Mouse (Mus musculus) frontal cortex, postnatal 25 days (tissue): ENCODE measurements around the gene Aqp8.

Experiments
- DNase-seq, 2 experiments: peaks; one replicate each; pipeline ENCODE4 v3.0.0; 2022; ENCODE audit warnings: low spot score in 2 of 2

Gene Aqp8

GRCm38 (mm10) chr7:123462070-123462501, at the start of gene Aqp8:
Gene Aqp8, plus strand, starts transcription at chr7:123462291.
- no peak for DNase-seq

DNA sequence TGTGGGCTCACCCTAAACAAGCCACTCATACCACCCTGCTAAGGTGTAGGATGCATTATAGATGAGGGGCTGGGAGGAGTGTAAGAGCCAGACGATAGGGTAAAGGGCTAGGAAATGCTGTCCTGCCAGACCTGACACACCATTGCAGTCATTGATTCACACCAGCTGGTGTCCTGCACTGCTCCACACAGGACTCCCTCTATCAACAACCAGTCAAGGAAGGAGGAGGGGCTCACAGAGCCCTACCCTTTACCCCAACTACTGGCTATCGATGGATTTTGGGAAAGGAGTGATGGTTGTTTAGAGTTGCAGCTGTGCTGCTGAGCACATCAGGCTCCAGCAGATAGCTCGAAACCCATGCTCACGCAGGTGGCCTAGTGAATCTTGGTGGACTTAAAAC, 45.3 kb upstream of the Aqp8 start:
- no peak for DNase-seq

DNA sequence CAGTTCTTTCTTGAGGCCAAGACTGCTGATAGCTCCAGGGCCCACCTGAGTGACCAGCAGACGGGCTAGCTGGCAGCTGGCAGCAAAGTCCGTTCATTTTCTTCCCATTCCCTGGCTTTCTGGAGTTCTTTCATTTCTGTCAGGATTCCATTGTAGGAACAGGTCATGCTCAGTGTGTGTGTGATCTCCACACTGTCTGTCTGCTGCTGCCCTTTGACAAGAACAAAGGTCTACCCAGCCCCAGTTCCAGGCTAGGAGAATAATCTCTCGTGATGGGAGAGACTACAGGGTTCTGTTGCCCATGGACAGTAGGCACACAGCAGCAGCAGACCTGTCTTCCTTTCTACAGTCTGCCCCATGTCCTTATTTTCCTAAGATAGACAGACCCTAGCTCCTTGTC, 44.4 kb upstream of the Aqp8 start:
- DNase-seq = no peak

GRCm38 (mm10) chr7:123419984-123420383, 42.1 kb upstream of the Aqp8 start:
- DNase-seq = no peak

DNA sequence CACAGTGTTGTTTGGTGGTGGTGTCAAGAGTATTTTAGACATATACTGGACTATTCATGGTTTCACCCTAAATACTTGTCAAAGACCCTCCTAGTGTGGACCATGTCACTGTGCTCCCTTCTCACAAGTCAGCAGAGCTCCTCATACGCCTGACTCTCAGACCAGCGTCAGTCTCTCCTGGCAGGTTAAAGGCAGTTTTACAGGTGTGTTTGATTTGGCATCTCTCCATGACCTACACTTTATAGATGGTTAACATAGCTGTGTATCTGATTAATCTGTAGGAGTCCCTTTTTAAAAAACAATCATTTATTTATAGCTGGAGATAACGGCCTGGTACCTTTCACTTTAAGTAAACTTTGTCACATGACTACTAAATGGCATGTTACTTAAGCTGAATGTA, 40.1 kb upstream of the Aqp8 start:
- no peak for DNase-seq

GRCm38 (mm10) chr7:123424281-123424680, 37.8 kb upstream of the Aqp8 start:
- no peak for DNase-seq

GRCm38 (mm10) chr7:123425134-123425757, 36.8 kb upstream of the Aqp8 start:
- no peak for DNase-seq

DNA sequence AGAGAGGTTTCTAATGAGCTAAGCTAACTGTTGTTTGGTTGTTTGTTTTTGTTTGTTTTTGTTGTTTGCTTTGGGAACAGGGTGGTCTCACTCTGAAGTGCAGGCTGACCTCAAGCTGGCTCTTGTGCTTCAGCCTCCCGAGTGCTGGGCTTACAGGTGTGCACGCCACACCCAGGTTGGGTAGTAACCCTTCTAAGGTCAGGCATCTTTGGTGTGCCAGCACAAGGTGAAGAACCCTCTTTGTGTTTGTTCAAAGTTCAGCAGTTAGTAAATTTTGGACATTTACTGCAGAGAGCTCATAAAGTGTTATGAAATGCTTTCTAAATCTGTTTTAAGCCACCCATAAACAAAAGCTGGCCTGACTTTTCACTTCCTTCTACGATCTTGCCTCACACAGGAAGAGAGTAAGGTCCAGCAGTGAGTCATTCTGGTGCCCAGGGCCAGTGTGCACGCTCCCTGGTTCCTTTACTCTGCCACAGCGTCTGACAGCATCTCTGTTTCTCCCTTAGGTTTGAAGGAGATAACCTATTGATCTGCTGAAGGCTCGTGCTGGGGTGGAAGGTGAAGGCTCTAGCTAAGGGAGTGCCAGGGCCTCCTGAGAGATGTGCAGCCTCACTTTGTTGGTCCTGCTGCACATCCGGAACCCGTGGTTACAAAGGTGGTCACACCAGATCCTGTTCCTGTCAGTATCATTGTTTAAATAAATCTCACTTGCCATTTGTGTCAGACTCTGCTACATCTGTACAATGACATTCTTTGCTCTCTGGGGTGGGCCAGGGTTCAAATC, 32.3 kb upstream of the Aqp8 start:
- DNase-seq = no peak

DNA sequence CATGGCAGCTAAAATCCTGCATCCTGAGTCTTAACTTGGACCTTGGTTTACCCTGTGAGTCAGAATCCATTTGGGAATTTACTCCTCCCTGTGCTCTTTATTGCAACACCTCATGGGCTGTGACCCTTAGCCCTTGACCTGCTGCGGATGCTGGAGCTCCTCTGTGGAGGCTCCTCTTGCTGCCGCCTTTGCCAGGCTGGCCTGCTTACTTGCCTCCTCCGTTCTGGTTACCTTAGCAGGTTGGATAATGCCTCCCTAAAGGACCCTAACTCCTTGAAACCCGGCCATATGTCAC, 31.7 kb upstream of the Aqp8 start:
- no peak for DNase-seq

DNA sequence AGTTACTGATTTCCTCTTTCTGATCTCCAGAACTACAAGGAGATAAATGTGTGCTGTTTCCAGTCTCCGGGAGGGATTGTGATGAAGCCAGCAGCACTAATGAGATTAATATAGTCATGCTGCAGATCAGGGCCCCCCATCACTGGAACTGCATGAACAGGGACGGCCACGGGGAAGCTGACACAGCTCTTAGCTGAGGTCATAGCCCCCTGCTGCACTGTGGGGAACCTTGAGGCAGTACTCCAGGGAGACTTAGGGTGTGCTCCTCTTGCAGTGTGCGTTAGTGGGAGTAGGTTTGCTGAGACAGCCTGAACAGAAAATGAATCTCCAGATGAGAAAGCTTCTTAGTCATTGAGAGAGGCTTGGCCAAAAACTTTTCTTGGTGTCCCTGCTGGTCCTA, 30.9 kb upstream of the Aqp8 start:
- no peak for DNase-seq

- DNase-seq = no peak
These were observed 20.0 kb upstream of the Aqp8 start for GRCm38 (mm10) chr7:123442079-123442478.

DNA sequence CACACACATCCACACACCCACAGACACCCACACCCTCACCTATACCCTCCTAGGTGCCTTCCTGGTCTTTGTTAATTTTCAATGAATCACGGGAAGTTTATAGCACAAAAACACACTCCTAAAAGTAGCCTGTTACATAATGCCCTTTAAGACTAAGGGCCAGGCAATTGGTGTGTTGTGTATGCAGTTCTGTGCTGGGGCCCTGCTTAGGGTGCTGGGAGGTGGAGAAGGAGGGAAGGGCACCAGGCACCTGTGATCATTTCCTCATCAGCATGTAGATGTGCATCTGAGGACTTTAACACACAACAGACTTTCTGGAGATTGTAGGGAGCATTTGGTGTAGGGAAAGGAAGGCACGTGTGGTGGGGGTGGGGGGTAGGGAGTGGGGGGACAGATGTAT, 13.3 kb upstream of the Aqp8 start:
- DNase-seq = no peak

- DNase-seq = no peak
These were observed 12.4 kb upstream of the Aqp8 start for GRCm38 (mm10) chr7:123449676-123450075.

- DNase-seq = no peak
These were observed 11.6 kb upstream of the Aqp8 start for GRCm38 (mm10) chr7:123450515-123450914.

GRCm38 (mm10) chr7:123452551-123452950, 9.5 kb upstream of the Aqp8 start:
- no peak for DNase-seq

DNA sequence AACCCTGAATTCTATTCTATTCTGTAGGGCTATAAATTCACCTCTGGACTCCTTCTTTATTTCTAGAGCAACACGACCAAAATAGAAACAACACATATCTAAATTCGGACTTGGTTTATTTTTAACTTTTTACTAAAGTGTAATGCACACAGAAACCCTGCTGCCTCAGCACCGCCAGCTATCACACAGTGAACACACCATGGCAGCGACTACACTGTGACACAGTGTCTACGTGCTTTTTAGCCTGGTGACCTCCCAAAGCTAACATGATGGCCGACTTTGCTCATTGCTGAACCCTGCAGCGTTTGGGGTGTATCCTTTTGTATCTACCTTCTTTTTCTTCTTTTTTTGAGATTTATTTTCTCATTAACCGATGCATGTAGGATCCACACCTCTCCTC, 9.0 kb upstream of the Aqp8 start:
- DNase-seq = no peak

DNA sequence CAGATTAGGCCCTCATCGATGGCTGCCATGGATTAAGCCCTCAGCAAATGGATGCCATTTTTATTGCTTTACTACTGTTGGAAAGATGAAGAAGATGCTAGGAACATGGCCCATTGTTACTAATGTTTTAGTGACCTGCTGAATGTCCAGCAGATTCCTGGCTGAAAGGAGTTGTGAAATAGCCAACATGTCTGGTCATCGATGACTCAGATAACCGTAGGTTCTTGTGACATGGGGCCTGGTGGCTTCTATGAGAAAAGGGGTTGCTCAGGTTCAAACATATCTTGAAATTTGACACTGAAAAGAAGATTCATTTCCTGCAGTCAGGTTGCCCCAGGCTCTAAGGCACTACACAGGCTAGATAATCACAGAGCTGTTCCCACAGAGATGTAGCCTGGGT, 7.0 kb upstream of the Aqp8 start:
- no peak for DNase-seq

DNA sequence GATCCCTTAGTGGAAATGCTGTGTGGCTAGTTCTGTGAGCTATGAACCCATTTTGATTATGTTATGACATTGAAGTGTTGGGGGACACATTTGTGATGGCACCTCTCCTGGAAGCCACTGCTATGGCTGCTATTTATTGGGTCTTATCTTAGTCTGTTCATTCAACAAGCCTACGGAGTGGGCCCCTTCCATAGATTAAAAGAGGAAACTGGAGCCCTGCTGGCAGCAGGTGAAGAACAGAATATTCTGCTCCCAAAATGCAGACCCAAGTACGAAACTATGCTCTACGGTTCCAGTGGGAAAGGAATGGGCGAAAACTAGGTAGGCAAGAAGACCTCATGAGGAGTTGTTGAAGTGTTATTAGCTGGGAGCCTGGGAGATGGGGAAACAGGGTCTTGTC, 3.8 kb upstream of the Aqp8 start:
- DNase-seq = no peak

DNA sequence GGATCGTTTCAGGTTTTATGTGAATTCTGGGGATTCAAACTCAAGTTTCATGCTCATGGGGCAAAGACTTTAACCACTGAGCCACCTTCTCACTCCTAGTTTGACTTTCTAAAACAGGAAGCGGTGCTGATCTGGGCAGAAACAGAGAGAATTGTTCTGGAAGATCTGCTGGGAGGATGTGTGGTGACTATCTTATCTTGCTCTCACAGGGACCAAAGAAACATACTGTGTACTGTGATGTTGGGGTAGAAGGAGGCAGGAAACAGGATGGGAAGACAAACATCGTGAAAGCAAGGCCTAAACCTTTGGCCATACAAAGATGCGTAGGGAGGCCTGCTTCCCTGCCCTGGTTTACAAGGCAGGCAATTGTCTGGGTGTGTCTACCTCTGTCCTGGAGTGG, 2.8 kb upstream of the Aqp8 start:
- DNase-seq = no peak

DNA sequence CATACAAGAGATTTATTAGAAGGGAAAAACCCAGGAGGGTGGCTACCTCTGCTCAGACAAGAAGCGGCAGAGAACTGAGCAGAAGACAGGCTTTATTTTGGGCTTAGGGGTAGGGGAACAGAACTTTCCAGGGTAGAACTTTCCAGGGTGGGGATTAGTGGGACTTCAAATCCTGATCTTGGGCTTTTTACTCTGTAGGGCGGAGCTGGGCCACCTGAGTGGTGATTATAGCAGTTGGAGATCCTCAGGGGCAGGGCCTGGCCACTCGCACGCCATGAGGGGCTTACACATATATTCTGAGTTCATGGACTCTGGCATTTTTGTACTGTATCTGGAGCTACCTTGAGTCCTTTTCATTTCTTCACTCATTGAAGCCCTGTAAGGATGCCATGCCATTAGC, 775 bp upstream of the Aqp8 start:
- no peak for DNase-seq

DNA sequence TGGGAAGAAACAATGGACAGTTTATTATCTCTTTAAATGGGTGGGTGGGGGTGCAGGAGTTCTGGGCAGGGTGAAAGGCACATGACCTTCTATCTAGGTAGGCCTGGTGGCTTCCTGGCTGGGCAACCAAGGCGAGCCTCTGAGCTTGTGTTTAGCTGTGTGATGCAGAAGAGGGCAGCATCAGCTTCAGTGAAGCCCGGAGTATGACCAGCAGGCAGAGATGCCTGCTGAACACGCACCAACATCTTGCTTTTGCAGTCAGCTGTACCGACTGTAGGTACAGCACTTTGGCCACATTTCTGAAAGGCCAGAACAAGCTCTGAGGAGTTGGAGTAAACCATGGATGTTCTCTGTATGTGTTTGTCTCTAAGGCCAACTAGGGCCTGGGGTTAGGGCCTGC, 1.5 kb downstream of the Aqp8 start:
- no peak for DNase-seq

- DNase-seq = peak; percentile 43 to 56
These were observed 3.7 kb downstream of the Aqp8 start for GRCm38 (mm10) chr7:123465692-123466387.

- no peak for DNase-seq
These were observed 5.9 kb downstream of the Aqp8 start for GRCm38 (mm10) chr7:123467961-123468360.
